Mouse (Mus musculus) heart, embryonic 10.5 days (tissue): ENCODE measurements around the gene Zscan26. TPM values are rescaled to one million over a fixed set of nuclear protein-coding genes. Genes with fewer than 3 reads are reported as not detected.
A peak's percentile ranks its signal among the peaks of the same experiment; 100 is the strongest.

ENCODE experiments used
- DNase-seq: peaks from one replicate; pipeline ENCODE4 v3.0.0-alpha.2; 2017; ENCODE audit warnings: low spot score
- H3K27ac ChIP-seq: fragments of 300-500 bp; sonication (generic); 2 replicates; pipeline ENCODE4 v1.5.1; 2016; ENCODE audit warnings: mild to moderate bottlenecking
- H3K27me3 ChIP-seq: fragments of 300-500 bp; sonication (generic); 2 replicates; pipeline ENCODE4 v1.6.1; 2016; ENCODE audit warnings: mild to moderate bottlenecking; ENCODE audit not compliant: poor library complexity, insufficient read depth, severe bottlenecking
- H3K36me3 ChIP-seq: fragments of 300-500 bp; sonication (generic); 2 replicates; pipeline ENCODE4 v1.6.1; 2016; ENCODE audit warnings: mild to moderate bottlenecking, moderate library complexity
- H3K4me1 ChIP-seq: fragments of 300-500 bp; sonication (generic); 2 replicates; pipeline ENCODE4 v1.6.1; 2016; ENCODE audit warnings: mild to moderate bottlenecking
- H3K4me3 ChIP-seq: fragments of 300-500 bp; sonication (generic); 2 replicates; pipeline ENCODE4 v1.5.1; 2016; ENCODE audit warnings: mild to moderate bottlenecking, moderate library complexity
- H3K9me3 ChIP-seq: fragments of 300-500 bp; sonication (generic); 2 replicates; pipeline ENCODE4 v1.6.1; 2016; ENCODE audit warnings: mild to moderate bottlenecking, moderate library complexity
- WGBS: fragments of 180-500 bp; shearing (Covaris S2); methylation state at CpG from one replicate; pipeline ENCODE4 v1.1.7; 2016; 5-methylcytosine and 5-hydroxymethylcytosine counted together
- polyA plus RNA-seq: library from polyadenylated mRNA; unstranded; fragments of >200 nt; fragmentation: Nextera tagmentation; extraction: Ambion mirVana; gene quantifications from 2 replicates; pipeline ENCODE4 v1.2.1, GENCODE M21; 2016

Zscan26 gene
- polyA plus RNA-seq, 1 experiment from 2014 or later, result 22.7 TPM

GRCm38 (mm10) chr13:21456347-21456746 lies 2.8 kb upstream of the Zscan26 start:
- DNase-seq, result peak; percentile 77
- H3K27me3 ChIP-seq, result no peaks in the 10 kb centered on the region
- H3K36me3 ChIP-seq, result 0 out of 2 replicates have a peak, but pooled peaks cover 3% of the 10 kb centered on the region
- H3K9me3 ChIP-seq, result no peaks in the 10 kb centered on the region
- WGBS, result 2% methylated on average over 4 of the region's 4 CpGs
- no peak overlapping the region for H3K4me3 ChIP-seq
- H3K27ac ChIP-seq, result peak overlapping the region; percentile 7; the same call in 1 of the 2 replicates
- H3K4me1 ChIP-seq, result peaks cover 16% of the 10 kb centered on the region

DNA sequence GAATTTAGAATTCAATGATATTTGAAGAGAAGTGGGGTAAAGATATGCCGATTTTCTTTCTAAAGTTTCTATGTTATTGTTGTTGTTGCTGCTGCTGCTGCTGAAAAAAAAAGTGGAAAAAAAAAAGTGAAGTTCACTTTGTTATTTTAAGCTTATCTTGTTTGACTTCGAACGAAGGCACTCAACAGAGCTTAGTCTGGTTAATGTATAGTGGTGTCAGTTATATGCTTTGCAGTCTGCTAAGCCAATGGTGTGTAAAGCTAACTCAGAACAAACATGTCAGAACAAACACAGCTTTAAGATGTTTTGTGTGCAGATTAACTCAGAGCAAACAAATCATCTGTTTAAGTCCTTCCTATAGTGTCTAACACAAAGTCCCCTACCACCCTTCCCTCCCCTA lies 603 bp upstream of the Zscan26 start:
- peak overlapping the region; percentile 83 for H3K4me3 ChIP-seq

DNA sequence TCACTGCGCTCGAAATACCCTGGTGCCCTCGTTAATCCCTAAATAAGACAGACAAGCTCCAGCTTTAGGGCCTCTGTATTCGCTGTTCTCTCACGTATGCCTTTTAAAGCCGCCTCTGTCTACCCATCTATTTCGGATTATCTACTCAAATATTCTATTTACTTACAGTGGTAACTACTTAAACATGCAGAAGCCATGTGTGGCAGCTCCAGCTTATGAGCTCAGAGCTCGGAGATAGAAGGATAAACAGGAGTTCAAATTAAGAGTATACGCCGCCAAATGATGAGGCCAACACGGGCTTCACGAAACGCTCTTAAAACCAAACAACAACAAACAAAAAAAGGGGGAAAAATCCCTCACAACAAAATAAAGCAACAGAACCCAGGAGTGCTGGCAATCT lies 488 bp downstream of the Zscan26 start:
- no peak for DNase-seq
- H3K9me3 ChIP-seq, result no peaks in the 10 kb centered on the region
- peaks cover 18% of the 10 kb centered on the region for H3K4me1 ChIP-seq
- H3K27ac ChIP-seq, result peak overlapping the region; percentile 92
- peaks cover 17% of the 10 kb centered on the region for H3K36me3 ChIP-seq
- WGBS, result 4% methylated on average over 13 of the region's 13 CpGs
- no peaks in the 10 kb centered on the region for H3K27me3 ChIP-seq
- H3K4me3 ChIP-seq, result peak overlapping the region; percentile 83

More for the DNA sequence above, 603 bp upstream of the Zscan26 start:
- peak overlapping the region; percentile 92; the same call in 1 of the 2 replicates for H3K27ac ChIP-seq
- H3K27me3 ChIP-seq, result no peaks in the 10 kb centered on the region
- H3K9me3 ChIP-seq, result no peaks in the 10 kb centered on the region
- peaks cover 16% of the 10 kb centered on the region for H3K4me1 ChIP-seq
- WGBS, result 36% methylated on average over 3 of the region's 3 CpGs
- H3K36me3 ChIP-seq, result 0 out of 2 replicates have a peak, but pooled peaks cover 8% of the 10 kb centered on the region
- DNase-seq, result no peak

GRCm38 (mm10) chr13:21447856-21448614 lies 5.5 kb downstream of the Zscan26 start:
- 79% methylated on average over 16 of the region's 16 CpGs for WGBS
- Histone ChIP-seq H3K9me3 (no peaks in the 10 kb centered on the region), H3K4me1 (peaks cover 8% of the 10 kb centered on the region), H3K36me3 (peaks cover 64% of the 10 kb centered on the region), H3K4me3 (no peak overlapping the region), H3K27me3 (no peaks in the 10 kb centered on the region), H3K27ac (no peak overlapping the region)
- DNase-seq, result no peak

DNA sequence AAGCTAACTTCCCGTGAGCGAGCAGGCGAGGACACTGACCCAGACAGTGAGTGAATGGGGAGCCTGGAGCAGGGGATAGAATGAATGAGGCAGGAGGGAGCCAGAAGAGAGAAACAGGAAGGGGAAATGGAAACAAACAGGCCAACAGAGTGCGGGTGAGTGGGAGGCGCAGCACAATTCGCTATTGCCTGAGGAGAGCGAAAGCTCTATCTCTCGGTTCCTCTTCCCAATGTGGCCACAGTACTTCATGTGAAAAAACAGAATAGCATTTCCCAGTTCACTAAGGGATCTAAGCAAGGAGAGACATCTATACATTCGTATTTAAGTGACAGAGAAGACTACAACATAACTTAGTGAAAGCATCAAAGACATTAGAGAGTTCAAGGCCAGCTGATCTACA lies 6.7 kb downstream of the Zscan26 start:
- peaks cover 3% of the 10 kb centered on the region; the same call in 1 of the 2 replicates for H3K4me1 ChIP-seq
- no peak overlapping the region for H3K27ac ChIP-seq
- no peaks in the 10 kb centered on the region for H3K9me3 ChIP-seq
- H3K4me3 ChIP-seq, result no peak overlapping the region
- WGBS, result 87% methylated on average over 9 of the region's 9 CpGs
- no peak for DNase-seq
- H3K36me3 ChIP-seq, result peaks cover 64% of the 10 kb centered on the region
- H3K27me3 ChIP-seq, result no peaks in the 10 kb centered on the region

GRCm38 (mm10) chr13:21441207-21441572 lies 12.3 kb downstream of the Zscan26 start:
- Histone ChIP-seq H3K27me3 (no peaks in the 10 kb centered on the region), H3K4me1 (no peaks in the 10 kb centered on the region), H3K36me3 (peaks cover 30% of the 10 kb centered on the region), H3K27ac (peak overlapping the region; percentile 91), H3K9me3 (no peaks in the 10 kb centered on the region), H3K4me3 (peak overlapping the region; percentile 71)
- no peak for DNase-seq
- WGBS, result 18% methylated on average over 10 of the region's 10 CpGs

- no peaks in the 10 kb centered on the region for H3K4me1 ChIP-seq
- peaks cover 26% of the 10 kb centered on the region for H3K36me3 ChIP-seq
- DNase-seq, result peak; percentile 94
- H3K27me3 ChIP-seq, result no peaks in the 10 kb centered on the region
- 1% methylated on average over 32 of the region's 32 CpGs for WGBS
- H3K4me3 ChIP-seq, result peak within 1 kb of the TSS; percentile 71
- H3K27ac ChIP-seq, result peak within 1 kb of the TSS; percentile 91
- H3K9me3 ChIP-seq, result no peaks in the 10 kb centered on the region
These were observed 12.9 kb downstream of the Zscan26 start, which contains the start of gene Pgbd1 for GRCm38 (mm10) chr13:21440503-21441206. Gene Pgbd1 (minus strand): TSS chr13:21441058.

DNA sequence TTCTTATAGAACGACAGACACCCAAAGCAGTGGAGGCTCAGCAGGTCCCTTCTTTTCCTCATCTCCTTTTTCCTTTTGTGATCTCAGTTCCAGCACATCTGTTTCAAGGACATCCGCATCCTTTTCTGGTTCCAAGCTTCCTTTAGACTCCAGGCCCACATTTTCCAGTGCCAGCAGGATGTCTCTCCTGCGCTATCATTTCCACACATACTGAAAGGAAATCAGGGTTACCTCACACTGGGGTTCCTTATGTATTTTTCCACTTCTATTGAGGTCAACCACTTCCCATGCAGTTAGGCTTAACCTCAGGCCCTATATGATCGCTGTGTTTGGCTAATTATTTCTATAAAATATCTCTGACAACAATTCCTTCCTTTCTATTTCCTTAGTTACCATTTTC lies 18.1 kb downstream of the Zscan26 start:
- WGBS, result 68% methylated on average over 4 of the region's 4 CpGs
- Histone ChIP-seq H3K27ac (no peak overlapping the region), H3K4me3 (no peak overlapping the region), H3K4me1 (no peaks in the 10 kb centered on the region; the same call in 1 of the 2 replicates), H3K27me3 (no peaks in the 10 kb centered on the region), H3K36me3 (no peaks in the 10 kb centered on the region), H3K9me3 (no peaks in the 10 kb centered on the region)
- no peak for DNase-seq

- H3K9me3 ChIP-seq, result no peaks in the 10 kb centered on the region
- DNase-seq, result no peak
- H3K36me3 ChIP-seq, result no peaks in the 10 kb centered on the region
- H3K4me1 ChIP-seq, result no peaks in the 10 kb centered on the region
- 85% methylated on average over 1 of the region's 1 CpGs for WGBS
- no peak overlapping the region for H3K4me3 ChIP-seq
- no peaks in the 10 kb centered on the region for H3K27me3 ChIP-seq
- H3K27ac ChIP-seq, result no peak overlapping the region
These were observed 25.9 kb downstream of the Zscan26 start for GRCm38 (mm10) chr13:21427631-21428030.

- Histone ChIP-seq H3K4me3 (no peak overlapping the region), H3K4me1 (0 out of 2 replicates have a peak, but pooled peaks cover 5% of the 10 kb centered on the region), H3K27ac (no peak overlapping the region), H3K36me3 (peaks cover 2% of the 10 kb centered on the region; the same call in 1 of the 2 replicates), H3K27me3 (no peaks in the 10 kb centered on the region), H3K9me3 (no peaks in the 10 kb centered on the region)
- WGBS, result 56% methylated on average over 5 of the region's 5 CpGs
- DNase-seq, result no peak
These were observed 30.2 kb downstream of the Zscan26 start for GRCm38 (mm10) chr13:21423301-21423700.

DNA sequence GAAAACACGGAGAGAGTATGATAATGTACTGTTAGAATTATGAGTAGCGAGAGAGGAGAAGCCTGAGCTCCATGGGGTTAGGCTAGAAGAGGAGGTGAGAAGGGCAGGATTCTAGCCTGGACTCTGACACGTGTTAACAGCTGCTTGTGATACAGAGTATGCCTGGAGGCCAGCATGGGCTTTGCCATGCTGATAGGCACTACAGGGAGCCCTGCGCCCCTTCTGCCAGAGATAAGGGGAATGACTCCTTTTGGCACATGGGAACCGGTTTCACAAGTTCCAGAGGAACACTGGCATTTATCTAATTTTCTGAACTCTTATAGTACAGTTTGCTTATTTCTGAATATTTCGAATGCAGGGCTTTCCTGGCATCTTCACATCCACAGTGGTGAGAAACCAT lies 34.7 kb downstream of the Zscan26 start:
- 24% methylated on average over 6 of the region's 6 CpGs for WGBS

DNA sequence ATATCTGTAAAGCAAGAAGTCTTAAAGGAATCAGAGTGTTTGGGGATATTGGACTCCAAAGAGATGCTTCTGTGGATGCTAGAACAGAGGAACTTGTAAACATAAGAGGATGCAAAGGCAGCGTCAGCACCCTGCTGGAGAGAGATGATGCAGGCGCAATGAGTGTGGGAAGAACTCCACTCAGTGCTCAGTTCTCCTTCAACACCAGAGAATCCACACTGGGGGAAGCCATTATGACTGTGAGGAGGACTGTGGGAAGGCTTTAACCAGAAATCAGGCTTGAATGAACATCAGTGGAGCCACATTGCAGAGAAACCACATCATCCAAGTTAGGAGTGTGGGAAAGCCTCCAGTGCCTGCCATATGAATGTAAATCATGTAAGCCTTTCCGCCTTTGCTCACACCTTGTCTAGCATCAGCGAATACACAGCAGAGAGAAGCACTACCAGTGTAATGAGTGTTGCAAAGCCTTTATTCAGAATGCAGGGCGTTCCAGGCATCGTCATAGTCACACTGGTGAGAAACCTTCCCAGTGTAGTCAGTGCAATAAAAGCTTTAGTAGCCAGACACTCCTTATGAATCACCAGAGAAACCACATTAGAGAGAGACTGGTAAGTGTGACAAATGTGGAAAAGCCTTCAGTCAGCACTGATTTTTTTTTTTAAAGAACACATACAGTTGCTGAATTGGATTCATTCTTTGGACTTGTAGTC lies 36.1 kb downstream of the Zscan26 start:
- Histone ChIP-seq H3K27ac (no peak overlapping the region), H3K36me3 (peaks cover 2% of the 10 kb centered on the region; the same call in 1 of the 2 replicates), H3K4me1 (peaks cover 18% of the 10 kb centered on the region), H3K9me3 (no peaks in the 10 kb centered on the region), H3K27me3 (no peaks in the 10 kb centered on the region), H3K4me3 (no peak overlapping the region)
- DNase-seq, result no peak
- 78% methylated on average over 6 of the region's 6 CpGs for WGBS

More for the DNA sequence above, 34.7 kb downstream of the Zscan26 start:
- Histone ChIP-seq H3K4me1 (peaks cover 18% of the 10 kb centered on the region), H3K27me3 (no peaks in the 10 kb centered on the region), H3K27ac (no peak overlapping the region), H3K4me3 (no peak overlapping the region), H3K9me3 (no peaks in the 10 kb centered on the region), H3K36me3 (peaks cover 2% of the 10 kb centered on the region; the same call in 1 of the 2 replicates)
- DNase-seq, result no peak
